Mouse (Mus musculus) liver, adult 2 months (tissue): ENCODE data around the gene Lysmd3.

Experiments
- CTCF ChIP-seq: fragments of 200-500 bp; IDR thresholded peaks from 2 replicates; pipeline ENCODE4 v1.5.1; 2011; ENCODE audit warnings: low read depth, low read length, control low read depth
- POLR2A ChIP-seq: fragments of 200-500 bp; IDR thresholded peaks from 2 replicates; pipeline ENCODE4 v1.6.1; 2011; ENCODE audit warnings: low read length, control low read depth; ENCODE audit not compliant: insufficient read depth; ENCODE audit errors: extremely low read depth

GRCm38 (mm10) chr13:81639624-81640023 lies 17.8 kb upstream of the Lysmd3 start:
- TF ChIP-seq CTCF: no peak
- no peak for TF ChIP-seq POLR2A
